Mouse (Mus musculus) midbrain, embryonic 13.5 days (tissue): ENCODE measurements around the gene Gm12184. TPM values are rescaled to one million over a fixed set of nuclear protein-coding genes. Genes with fewer than 3 reads are reported as not detected.
A peak's percentile ranks its signal among the peaks of the same experiment; 100 is the strongest.
"Not testable (repeated sequence)": the region's sequence is repeated elsewhere in the genome, so short reads cannot be mapped to it uniquely, and the experiment has no call there.

Source experiments
- ATAC-seq: fragments of 200-750 bp; cut with Nextera tagmentation; 2 replicates; pipeline ENCODE4 v1.8.0; 2017; ENCODE audit warnings: mild to moderate bottlenecking, moderate TSS enrichment, moderate library complexity
- H3K27ac ChIP-seq: fragments of 300-500 bp; sonication (generic); 2 replicates; pipeline ENCODE4 v1.5.1; 2015; ENCODE audit warnings: inconsistent platforms, mild to moderate bottlenecking, moderate library complexity
- H3K27me3 ChIP-seq: fragments of 300-500 bp; sonication (generic); 2 replicates; pipeline ENCODE4 v1.6.1; 2015; ENCODE audit warnings: mild to moderate bottlenecking, inconsistent platforms
- H3K36me3 ChIP-seq: fragments of 300-500 bp; sonication (generic); 2 replicates; pipeline ENCODE4 v1.6.1; 2015; ENCODE audit warnings: mild to moderate bottlenecking, inconsistent platforms
- H3K4me1 ChIP-seq: fragments of 300-500 bp; sonication (generic); replicated peaks from 2 replicates; pipeline ENCODE4 v1.6.1; 2015; ENCODE audit warnings: inconsistent platforms
- H3K4me2 ChIP-seq: fragments of 300-500 bp; sonication (generic); replicated peaks from 2 replicates; pipeline ENCODE4 v1.6.1; 2015; ENCODE audit warnings: moderate library complexity, mild to moderate bottlenecking, inconsistent platforms
- H3K4me3 ChIP-seq: fragments of 300-500 bp; sonication (generic); replicated peaks from 2 replicates; pipeline ENCODE4 v1.5.1; 2015; ENCODE audit warnings: mild to moderate bottlenecking, inconsistent platforms
- H3K9ac ChIP-seq: fragments of 300-500 bp; sonication (generic); replicated peaks from 2 replicates; pipeline ENCODE4 v1.6.1; 2015; ENCODE audit warnings: mild to moderate bottlenecking, inconsistent platforms
- H3K9me3 ChIP-seq: fragments of 300-500 bp; sonication (generic); 2 replicates; pipeline ENCODE4 v1.6.1; 2016; ENCODE audit warnings: mild to moderate bottlenecking, inconsistent platforms
- WGBS: fragments of 180-500 bp; shearing (Covaris S2); methylation state at CpG from one replicate; pipeline ENCODE4 v1.1.7; 2015; 5-methylcytosine and 5-hydroxymethylcytosine counted together
- polyA plus RNA-seq: library from polyadenylated mRNA; unstranded; fragments of >200 nt; fragmentation: Nextera tagmentation; extraction: Ambion mirVana; gene quantifications from 2 replicates; pipeline ENCODE4 v1.2.1, GENCODE M21; 2015

The Gm12184 gene
- polyA plus RNA-seq, result 3.4 and 3.6 TPM in 2 replicates

DNA sequence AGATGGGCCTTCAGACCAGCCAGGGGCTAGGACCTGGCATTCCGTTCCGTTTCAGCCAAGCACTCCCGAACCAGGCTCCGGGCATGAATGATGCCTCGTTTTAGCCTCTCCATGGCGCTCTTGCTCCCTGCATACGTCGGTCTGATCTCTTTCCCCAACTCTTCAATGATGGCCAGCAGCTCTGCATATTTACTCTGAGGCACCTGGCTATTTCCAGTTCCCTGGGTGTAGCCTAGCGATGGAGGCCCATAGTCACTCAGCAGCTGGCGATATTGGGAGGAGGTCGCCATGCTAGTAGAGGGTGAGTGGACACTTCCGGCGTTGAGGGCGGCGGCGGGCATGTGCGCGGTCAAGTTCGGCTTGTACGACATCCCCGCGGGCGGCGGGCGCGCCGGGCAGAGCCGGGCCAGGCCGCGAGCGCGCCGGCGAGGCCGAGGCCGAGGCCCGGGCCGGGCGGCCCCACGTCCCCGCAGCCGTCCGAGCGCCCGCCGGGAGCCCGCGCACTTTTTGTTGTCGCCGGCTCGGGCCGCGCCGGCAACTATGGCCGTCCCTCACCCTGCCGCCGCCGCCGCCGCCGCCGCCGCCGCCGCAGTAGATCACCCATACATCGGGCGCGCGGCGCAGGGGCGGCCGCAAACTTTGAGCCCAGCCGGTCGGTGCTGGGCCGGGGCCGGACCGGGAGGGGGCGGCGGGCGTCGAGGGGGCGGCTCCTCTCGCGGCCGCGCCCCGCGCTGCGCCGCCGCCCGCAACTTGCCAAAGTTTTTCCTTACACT lies at the start of gene Gm12184, which contains the start of gene Trim7:
Gm12184 (minus strand) TSS at position 677 of the 773 bp plus-strand sequence.
Trim7 (plus strand) TSS at position 162 of the 773 bp plus-strand sequence.
- H3K36me3 ChIP-seq, result not testable (repeated sequence)
- peak within 1 kb of the TSS; percentile 47; the same call in 1 of the 2 replicates for H3K27ac ChIP-seq

DNA sequence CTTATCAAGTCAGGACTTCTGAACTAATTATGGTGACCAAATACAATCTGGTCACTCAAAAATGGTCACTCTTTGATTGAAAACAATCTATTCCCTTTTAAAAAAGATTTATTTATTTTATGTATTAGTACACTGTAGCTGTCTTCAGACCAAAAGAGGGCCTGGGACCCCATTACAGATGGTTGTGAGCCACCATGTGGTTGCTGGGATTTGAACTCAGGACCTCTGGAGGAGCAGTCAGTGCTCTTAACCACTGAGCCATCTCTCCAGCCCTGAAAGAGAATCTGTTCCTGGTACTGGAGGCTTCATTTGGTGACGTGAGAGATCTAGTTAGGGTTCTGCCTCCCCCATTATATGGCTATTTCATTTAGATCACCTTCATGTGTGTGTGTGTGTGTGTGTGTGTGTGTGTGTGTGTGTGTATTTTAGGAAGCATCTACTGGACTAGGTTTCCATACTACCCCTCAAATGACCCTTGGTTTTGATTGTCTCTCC lies 48.9 kb upstream of the Gm12184 start:
- WGBS, result 67% methylated on average over 1 of the region's 1 CpGs
- H3K9ac ChIP-seq, H3K9me3 ChIP-seq, ATAC-seq, H3K36me3 ChIP-seq, H3K4me2 ChIP-seq, H3K4me3 ChIP-seq, H3K27ac ChIP-seq: not testable (repeated sequence)
- peaks cover 16% of the 10 kb centered on the region for H3K4me1 ChIP-seq
- peaks cover 20% of the 10 kb centered on the region for H3K27me3 ChIP-seq

More for the DNA sequence above, at the start of gene Gm12184, which contains the start of gene Trim7:
- WGBS, result under 1% methylated on average over 53 of the region's 92 CpGs
- not testable (repeated sequence) for H3K9me3 ChIP-seq
- peaks cover 37% of the 10 kb centered on the region for H3K27me3 ChIP-seq
- peaks cover 23% of the 10 kb centered on the region for H3K4me1 ChIP-seq
- peak; percentile 86 for ATAC-seq
- H3K4me2 ChIP-seq, result peak within 1 kb of the TSS; percentile 56
- H3K9ac ChIP-seq, result peak within 1 kb of the TSS; percentile 41; the same call in 1 of the 2 replicates
- peak within 1 kb of the TSS; percentile 46 for H3K4me3 ChIP-seq

DNA sequence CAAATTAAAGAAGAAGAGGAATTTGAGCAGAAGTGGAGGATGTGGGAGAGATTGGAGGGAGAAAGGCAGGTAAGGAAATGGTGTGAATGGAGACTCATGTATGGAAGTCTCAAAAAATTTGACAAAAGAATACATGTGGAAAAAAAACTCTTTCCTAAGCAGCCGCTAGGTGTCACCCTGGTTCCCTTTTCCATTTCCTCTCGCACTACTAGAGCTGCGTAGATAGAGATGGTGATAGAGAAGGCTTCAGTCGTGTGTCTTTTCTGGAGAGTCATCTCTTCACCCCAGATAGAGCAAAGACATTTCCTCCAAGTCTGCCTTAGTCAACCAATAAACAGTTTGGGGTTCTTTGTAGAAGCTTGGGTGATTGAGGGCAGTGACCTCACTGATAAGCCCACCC lies 48.0 kb upstream of the Gm12184 start:
- Histone ChIP-seq H3K9me3 (no peaks in the 10 kb centered on the region), H3K27me3 (peaks cover 20% of the 10 kb centered on the region), H3K27ac (no peak overlapping the region), H3K4me1 (peaks cover 16% of the 10 kb centered on the region), H3K4me2 (no peak overlapping the region), H3K9ac (no peak overlapping the region), H3K36me3 (no peaks in the 10 kb centered on the region), H3K4me3 (no peak overlapping the region)
- WGBS, result 0% methylated on average over 4 of the region's 4 CpGs
- ATAC-seq, result peak; percentile 71

DNA sequence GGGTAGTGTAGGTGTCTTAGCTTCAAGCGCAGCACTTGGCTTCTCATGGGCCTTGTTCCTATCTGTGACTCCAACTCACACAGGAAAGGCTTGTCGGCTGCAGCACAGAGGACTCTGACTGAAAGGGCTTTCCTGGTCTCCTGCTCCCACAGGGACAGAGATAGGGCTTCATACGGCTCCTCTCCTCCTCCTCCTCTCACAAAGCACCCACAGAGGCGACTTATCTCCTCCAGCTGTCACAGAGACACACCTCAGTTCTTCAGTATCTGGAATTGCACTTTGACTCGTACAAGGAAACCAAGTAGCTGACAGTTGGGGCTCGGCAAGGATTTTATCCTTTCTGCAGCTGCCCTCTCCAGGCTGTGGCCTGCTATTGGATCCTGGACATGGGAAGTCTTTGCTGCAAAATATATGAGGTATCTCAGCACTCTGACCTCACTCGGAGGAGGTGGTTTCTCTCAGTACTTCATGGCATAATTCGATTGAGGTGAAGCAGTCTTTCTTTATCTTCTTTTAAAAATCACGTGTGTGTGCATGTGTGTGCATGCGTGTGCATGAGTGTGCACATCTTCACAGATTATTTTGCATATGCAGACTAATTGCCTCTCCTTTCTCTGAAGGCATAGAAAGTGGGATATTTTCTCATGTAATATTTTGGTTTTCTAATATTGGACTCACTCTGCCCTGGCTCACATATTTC lies 47.3 kb upstream of the Gm12184 start:
- no peak for ATAC-seq
- H3K9me3 ChIP-seq, result no peaks in the 10 kb centered on the region
- no peak overlapping the region for H3K9ac ChIP-seq
- H3K4me2 ChIP-seq, result no peak overlapping the region
- no peak overlapping the region for H3K27ac ChIP-seq
- peaks cover 16% of the 10 kb centered on the region for H3K4me1 ChIP-seq
- H3K27me3 ChIP-seq, result peaks cover 20% of the 10 kb centered on the region
- H3K36me3 ChIP-seq, result no peaks in the 10 kb centered on the region
- 73% methylated on average over 10 of the region's 10 CpGs for WGBS
- no peak overlapping the region for H3K4me3 ChIP-seq

DNA sequence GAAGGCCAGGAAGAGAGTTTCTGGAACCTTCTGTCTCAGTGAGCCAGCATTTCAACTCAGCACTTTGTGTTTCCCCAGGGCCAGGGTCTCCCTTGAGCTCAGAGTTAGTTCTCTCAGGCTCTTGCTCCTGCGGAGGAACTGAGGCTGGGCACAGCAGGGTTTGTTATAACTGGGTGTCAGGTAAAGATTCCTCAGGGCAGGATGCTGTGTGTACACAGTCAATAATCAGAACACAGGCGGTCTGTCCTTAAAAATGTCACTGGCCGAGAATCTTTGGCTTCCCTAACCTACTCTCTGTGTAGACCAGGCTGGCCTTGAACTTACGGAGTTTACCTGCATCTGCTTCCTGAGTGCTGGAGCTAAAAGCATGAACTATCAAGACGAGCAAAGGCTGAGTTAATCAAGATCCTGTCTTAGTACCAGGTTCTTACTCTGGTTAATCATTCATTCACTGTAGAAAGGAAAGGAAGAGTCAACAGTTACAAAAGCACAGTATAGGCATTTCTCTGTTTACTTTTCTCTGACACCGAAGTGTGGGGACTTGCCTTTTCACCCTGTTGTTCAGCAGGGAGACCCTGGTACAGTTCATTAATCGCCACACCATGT lies 46.3 kb upstream of the Gm12184 start:
- 83% methylated on average over 7 of the region's 7 CpGs for WGBS

DNA sequence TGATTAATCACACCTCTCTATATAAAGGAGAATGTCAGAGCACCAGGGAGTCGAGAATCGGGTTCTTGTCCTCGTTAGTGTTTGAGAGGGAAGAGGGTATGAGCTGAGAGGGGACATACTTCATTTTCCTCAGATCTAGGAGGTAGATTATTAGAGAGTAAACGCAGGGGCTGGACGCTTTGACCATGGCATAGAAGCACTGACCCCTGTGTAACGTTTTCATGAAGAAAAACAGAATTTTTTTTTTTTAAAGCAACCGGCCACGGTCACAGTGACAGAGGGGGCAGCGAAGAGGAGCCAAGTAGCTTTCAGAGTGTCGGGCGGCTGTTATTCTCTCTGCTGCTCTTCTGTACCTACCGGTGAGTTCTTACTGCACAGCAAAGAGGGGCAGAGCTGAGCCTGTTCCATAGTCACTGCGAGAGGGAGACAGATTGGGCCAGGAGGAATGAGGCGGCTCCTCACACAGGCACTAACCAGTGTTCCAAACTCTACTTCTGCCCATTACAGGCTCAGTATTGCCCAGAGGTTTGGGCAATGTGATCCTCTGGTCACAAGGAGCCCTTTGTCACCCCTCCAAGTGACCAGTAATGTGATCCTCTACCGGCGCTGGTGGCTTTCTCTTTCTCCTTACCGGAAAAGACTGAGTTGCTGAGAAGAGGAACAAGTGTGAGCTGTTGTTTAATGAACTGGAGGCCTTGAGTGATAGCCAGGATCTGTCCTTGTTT lies 45.5 kb upstream of the Gm12184 start:
- peak overlapping the region; percentile 38 for H3K4me3 ChIP-seq
- no peaks in the 10 kb centered on the region for H3K9me3 ChIP-seq
- H3K27ac ChIP-seq, result no peak overlapping the region
- H3K27me3 ChIP-seq, result peaks cover 20% of the 10 kb centered on the region
- peaks cover 16% of the 10 kb centered on the region for H3K4me1 ChIP-seq
- peak overlapping the region; percentile 53; the same call in 1 of the 2 replicates for H3K9ac ChIP-seq
- no peaks in the 10 kb centered on the region for H3K36me3 ChIP-seq
- ATAC-seq, result no peak
- H3K4me2 ChIP-seq, result peak overlapping the region; percentile 67
- 8% methylated on average over 17 of the region's 17 CpGs for WGBS

More for the DNA sequence above, 46.3 kb upstream of the Gm12184 start:
- peaks cover 20% of the 10 kb centered on the region for H3K27me3 ChIP-seq
- peaks cover 16% of the 10 kb centered on the region for H3K4me1 ChIP-seq
- no peaks in the 10 kb centered on the region for H3K9me3 ChIP-seq
- H3K27ac ChIP-seq, result no peak overlapping the region
- H3K4me3 ChIP-seq, result no peak overlapping the region
- no peak for ATAC-seq
- H3K9ac ChIP-seq, result no peak overlapping the region
- H3K4me2 ChIP-seq, result no peak overlapping the region
- no peaks in the 10 kb centered on the region for H3K36me3 ChIP-seq

DNA sequence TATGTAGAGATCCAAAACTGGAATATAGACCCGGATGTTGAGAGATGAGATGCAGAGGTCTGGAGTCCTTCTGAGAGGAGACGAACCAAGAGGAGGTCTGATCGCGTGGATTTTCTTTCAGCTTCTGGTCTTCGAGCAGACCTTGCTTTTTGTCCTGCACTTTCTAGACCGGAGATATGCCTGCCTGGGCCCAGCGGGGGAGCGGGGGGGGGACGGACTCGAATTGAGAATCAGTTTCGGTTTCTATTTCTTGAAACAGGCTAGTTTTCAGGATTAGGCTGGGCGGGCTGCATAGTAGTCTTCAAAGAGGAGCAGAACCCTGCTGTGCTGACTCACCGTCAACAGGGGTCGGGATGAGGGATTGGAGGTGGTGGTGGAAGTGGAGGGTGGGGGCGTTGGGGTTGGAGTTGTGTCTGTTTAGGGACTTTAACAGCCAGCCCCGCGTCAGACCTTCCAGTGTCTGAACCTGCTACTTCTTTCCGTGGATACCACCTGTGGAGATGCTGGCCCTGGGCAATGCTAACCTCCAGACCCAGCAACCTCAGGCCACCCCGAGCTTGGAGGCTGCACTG lies 44.8 kb upstream of the Gm12184 start, which contains the start of gene Irgm1:
Irgm1 (minus strand) TSS at position 483 of the 572 bp plus-strand sequence.
- Histone ChIP-seq H3K36me3 (no peaks in the 10 kb centered on the region), H3K4me3 (peak within 1 kb of the TSS; percentile 38), H3K27ac (no peak within 1 kb of the TSS), H3K27me3 (peaks cover 20% of the 10 kb centered on the region), H3K4me1 (peaks cover 16% of the 10 kb centered on the region), H3K4me2 (peak within 1 kb of the TSS; percentile 67), H3K9ac (peak within 1 kb of the TSS; percentile 53; the same call in 1 of the 2 replicates), H3K9me3 (no peaks in the 10 kb centered on the region)
- 2% methylated on average over 19 of the region's 19 CpGs for WGBS
- ATAC-seq, result peak; percentile 62

DNA sequence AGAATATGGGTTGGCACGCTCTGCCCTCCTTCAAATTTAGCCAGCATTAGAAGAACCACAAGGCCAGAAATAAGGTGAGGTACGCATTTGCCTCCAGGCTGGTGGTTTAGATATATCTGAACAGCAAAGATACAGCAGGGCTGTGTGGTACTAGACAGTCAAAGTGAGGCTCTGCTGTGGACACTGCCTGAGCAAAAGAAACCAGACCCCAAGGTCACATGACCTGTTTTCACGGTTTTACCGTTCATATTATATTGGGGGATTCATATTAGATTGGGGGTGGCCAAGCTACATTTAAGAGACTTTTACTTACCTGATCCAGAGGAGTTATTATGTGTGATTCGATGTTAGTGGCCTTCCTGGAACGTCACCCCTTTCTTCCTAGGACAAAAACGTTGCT lies 44.3 kb upstream of the Gm12184 start:
- WGBS, result 44% methylated on average over 7 of the region's 7 CpGs
- Histone ChIP-seq H3K27ac (no peak overlapping the region), H3K9ac (peak overlapping the region; percentile 53; the same call in 1 of the 2 replicates)

DNA sequence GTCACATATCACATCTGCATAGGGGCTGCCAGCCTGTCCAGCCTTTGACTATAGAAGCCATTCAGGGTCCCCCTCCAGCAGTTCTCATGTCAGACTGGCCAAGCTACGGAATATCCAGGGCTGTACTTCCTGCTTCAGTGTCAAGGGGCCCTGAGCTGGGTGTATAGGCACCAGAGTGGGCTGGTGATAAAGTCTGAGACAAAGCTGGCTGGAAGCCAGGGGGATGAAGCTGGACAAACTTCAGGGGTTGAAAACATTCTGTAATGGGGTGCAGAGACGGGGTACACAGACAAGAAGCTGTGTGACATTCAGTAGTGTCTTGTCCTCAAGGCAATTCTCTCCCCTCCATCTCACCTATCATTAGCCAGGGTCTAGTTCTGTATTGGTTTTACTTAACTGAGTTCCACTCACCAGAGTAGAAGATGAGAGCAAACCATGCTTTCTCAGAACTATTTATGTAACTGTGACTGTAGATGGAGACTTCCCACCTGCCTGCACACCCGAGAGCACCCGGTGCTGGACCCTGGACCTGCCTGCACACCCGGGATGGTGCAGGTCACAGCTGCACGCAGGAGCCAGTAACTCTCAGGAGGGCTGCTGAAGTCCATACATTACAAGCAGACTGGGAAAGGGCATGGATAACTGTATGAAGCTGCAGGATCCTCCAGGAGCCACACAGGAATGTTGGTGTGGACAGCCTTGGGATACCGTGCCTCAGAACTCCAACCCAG lies 43.1 kb upstream of the Gm12184 start:
- Histone ChIP-seq H3K36me3 (no peaks in the 10 kb centered on the region), H3K9ac (no peak overlapping the region), H3K4me3 (no peak overlapping the region), H3K9me3 (no peaks in the 10 kb centered on the region), H3K4me1 (peaks cover 16% of the 10 kb centered on the region), H3K27ac (no peak overlapping the region), H3K27me3 (peaks cover 20% of the 10 kb centered on the region), H3K4me2 (no peak overlapping the region)
- ATAC-seq, result no peak
- 82% methylated on average over 7 of the region's 7 CpGs for WGBS

More for the DNA sequence above, 44.3 kb upstream of the Gm12184 start:
- peak overlapping the region; percentile 67 for H3K4me2 ChIP-seq
- peaks cover 20% of the 10 kb centered on the region for H3K27me3 ChIP-seq
- no peaks in the 10 kb centered on the region for H3K36me3 ChIP-seq
- 0 out of 2 replicates have a peak, but pooled peaks have one; percentile 31 for ATAC-seq
- H3K4me1 ChIP-seq, result peaks cover 16% of the 10 kb centered on the region
- no peaks in the 10 kb centered on the region for H3K9me3 ChIP-seq
- H3K4me3 ChIP-seq, result peak overlapping the region; percentile 38

DNA sequence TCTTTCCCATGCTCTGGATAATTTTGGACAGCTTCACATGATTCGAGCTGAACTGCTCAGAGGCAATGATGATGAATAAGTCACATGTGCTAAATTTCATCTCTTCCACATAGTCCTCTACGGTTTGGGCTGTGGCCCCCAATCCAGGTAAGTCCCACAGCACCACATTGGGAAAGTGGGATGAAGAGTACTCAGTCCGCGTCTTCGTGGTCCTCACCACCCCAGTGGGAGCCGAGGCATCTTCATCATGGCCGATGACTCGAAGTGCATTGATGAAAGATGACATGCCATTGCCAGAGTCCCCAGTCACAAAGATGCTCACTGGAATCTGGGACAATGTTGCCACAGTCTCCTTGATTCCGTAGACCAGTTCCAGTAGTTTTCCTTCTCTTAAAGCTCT lies 40.0 kb upstream of the Gm12184 start:
- Histone ChIP-seq H3K4me2 (no peak overlapping the region), H3K4me3 (no peak overlapping the region), H3K27me3 (peaks cover 4% of the 10 kb centered on the region; the same call in 1 of the 2 replicates), H3K36me3 (no peaks in the 10 kb centered on the region), H3K27ac (no peak overlapping the region), H3K4me1 (peaks cover 7% of the 10 kb centered on the region), H3K9ac (no peak overlapping the region), H3K9me3 (no peaks in the 10 kb centered on the region)
- WGBS, result 95% methylated on average over 9 of the region's 9 CpGs
- ATAC-seq, result no peak
